Mouse (Mus musculus): ENCODE data around the gene Actr2.

DNA sequence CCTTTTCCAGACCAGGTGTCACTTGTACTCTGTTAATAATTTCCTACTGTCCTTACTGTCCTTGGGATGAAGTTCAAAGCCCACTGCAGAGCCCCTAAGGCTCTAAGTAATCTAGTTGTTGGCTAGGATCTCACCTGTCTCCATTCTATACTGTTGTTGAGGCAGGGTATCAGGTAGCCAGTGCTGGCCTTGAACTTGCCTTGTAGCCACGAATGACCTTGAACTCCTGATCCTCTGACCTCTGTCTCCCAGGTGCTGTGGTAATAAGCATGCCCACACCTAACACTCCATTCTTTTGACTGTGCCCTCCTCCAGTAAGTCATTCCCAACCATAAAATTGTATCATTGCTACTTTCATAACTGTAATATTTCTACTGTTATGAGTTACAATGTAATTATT lies 21.0 kb upstream of the Actr2 start:
- TF ChIP-seq POLR2A (IDR thresholded peaks at IDR 0.05; ENCODE audit: borderline replicate concordance, low read depth, low read length) (no peak), CTCF (IDR thresholded peaks at IDR 0.05; ENCODE audit: low read depth, low read length) (no peak)
